Mouse (Mus musculus) forebrain, embryonic 12.5 days (tissue): Measurements from ENCODE around the gene Aifm2. TPM values are rescaled to one million over a fixed set of nuclear protein-coding genes. Genes with fewer than 3 reads are reported as not detected.

ENCODE experiments used
- ATAC-seq: fragments of 200-750 bp; cut with Nextera tagmentation; 2 replicates; pipeline ENCODE4 v1.8.0; 2017; ENCODE audit warnings: moderate TSS enrichment; ENCODE audit not compliant: low FRiP score
- H3K27ac ChIP-seq: fragments of 300-500 bp; sonication (generic); 2 replicates; pipeline ENCODE4 v1.5.1; 2016; ENCODE audit warnings: mild to moderate bottlenecking
- H3K27me3 ChIP-seq: fragments of 300-500 bp; sonication (generic); 2 replicates; pipeline ENCODE4 v1.6.1; 2016; ENCODE audit warnings: mild to moderate bottlenecking
- H3K36me3 ChIP-seq: fragments of 300-500 bp; sonication (generic); replicated peaks from 2 replicates; pipeline ENCODE4 v1.6.1; 2016; ENCODE audit warnings: mild to moderate bottlenecking
- H3K4me1 ChIP-seq: fragments of 300-500 bp; sonication (generic); 2 replicates; pipeline ENCODE4 v1.6.1; 2016
- H3K4me2 ChIP-seq: fragments of 300-500 bp; sonication (generic); 2 replicates; pipeline ENCODE4 v1.6.1; 2016; ENCODE audit warnings: mild to moderate bottlenecking, moderate library complexity
- H3K4me3 ChIP-seq: fragments of 300-500 bp; sonication (generic); replicated peaks from 2 replicates; pipeline ENCODE4 v1.5.1; 2016; ENCODE audit warnings: mild to moderate bottlenecking
- H3K9ac ChIP-seq: fragments of 300-500 bp; sonication (generic); 2 replicates; pipeline ENCODE4 v1.6.1; 2016; ENCODE audit warnings: mild to moderate bottlenecking
- H3K9me3 ChIP-seq: fragments of 300-500 bp; sonication (generic); 2 replicates; pipeline ENCODE4 v1.6.1; 2016
- WGBS: fragments of 180-500 bp; shearing (Covaris S2); methylation state at CpG from one replicate; pipeline ENCODE4 v1.1.7; 2016; 5-methylcytosine and 5-hydroxymethylcytosine counted together
- polyA plus RNA-seq: library from polyadenylated mRNA; unstranded; fragments of >200 nt; fragmentation: Nextera tagmentation; extraction: Ambion mirVana; gene quantifications from 2 replicates; pipeline ENCODE4 v1.2.1, GENCODE M21; 2016

The Aifm2 gene
- 5.8 and 6.1 TPM in 2 replicates for polyA plus RNA-seq

DNA sequence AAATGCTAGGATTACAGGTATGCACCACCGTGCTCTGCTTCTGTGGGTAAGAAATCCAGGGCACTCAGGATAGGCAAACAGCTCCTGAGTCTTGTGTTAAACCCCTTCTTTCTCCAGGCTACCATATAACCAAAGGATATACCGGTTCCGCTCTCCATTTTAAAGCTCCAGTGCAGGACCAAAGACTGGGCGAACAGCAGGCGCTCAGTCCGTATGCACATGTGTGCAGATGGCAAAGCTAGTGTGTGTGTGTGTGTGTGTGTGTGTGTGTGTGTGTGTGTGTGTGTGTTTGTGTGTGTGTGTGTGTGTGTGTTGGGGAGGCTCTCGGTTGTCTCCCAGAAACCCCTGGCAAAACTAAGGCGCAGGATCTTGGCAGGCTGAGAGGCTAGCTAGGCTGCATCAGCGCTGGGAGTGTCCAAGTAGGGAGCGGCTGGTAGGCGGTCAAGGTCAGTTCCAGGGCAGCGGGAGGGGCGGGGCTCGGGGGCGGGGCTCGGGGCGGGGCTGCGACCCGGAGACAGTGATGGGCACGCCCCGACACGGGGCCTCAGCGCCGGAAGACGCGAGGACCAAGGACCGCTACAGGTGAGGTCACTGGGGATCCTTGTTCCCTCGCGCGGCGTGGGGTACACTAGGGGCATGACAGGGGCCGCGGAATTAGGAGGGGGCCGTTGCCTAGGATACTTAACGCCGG, at the start of gene Aifm2:
Gene Aifm2, plus strand, starts transcription at position 493 of the 691 bp plus-strand sequence.
- Histone ChIP-seq H3K4me2 (peak within 1 kb of the TSS; percentile 85), H3K27me3 (peaks cover 35% of the 10 kb centered on the region), H3K36me3 (no peaks in the 10 kb centered on the region), H3K4me1 (peaks cover 9% of the 10 kb centered on the region), H3K27ac (no peak within 1 kb of the TSS), H3K4me3 (peak within 1 kb of the TSS; percentile 53), H3K9ac (peak within 1 kb of the TSS; percentile 61), H3K9me3 (no peaks in the 10 kb centered on the region)
- ATAC-seq = peak; percentile 82
- 15% methylated on average over 34 of the region's 36 CpGs for WGBS

GRCm38 (mm10) chr10:61665651-61666050, 49.4 kb upstream of the Aifm2 start:
- Histone ChIP-seq H3K9me3 (no peaks in the 10 kb centered on the region), H3K4me1 (no peaks in the 10 kb centered on the region), H3K9ac (no peak overlapping the region), H3K27ac (no peak overlapping the region), H3K27me3 (no peaks in the 10 kb centered on the region), H3K36me3 (peaks cover 84% of the 10 kb centered on the region), H3K4me2 (no peak overlapping the region), H3K4me3 (no peak overlapping the region)
- ATAC-seq = no peak
- whole genome bisulfite sequencing = 95% methylated on average over 3 of the region's 3 CpGs

DNA sequence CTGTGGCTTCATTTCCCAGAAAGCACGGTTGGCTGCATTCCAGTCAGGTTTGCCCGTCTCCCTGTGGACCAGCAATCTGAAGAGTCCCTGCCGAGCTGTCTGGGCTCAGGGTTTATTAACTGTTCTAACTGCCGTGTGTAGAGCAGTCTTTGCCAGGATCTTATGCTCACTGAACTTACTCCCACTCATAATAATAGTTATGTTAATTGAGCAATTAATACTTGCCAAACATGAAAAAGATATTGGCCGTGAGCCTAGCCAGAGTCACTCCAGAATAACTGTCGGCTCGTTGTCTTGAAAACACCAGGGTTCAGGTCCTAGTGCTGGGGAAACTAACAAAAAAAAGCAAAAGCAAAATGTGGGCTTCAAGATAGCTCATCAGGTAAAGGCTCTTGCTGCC, 45.8 kb upstream of the Aifm2 start:
- Histone ChIP-seq H3K9ac (no peak overlapping the region), H3K27ac (no peak overlapping the region), H3K4me1 (no peaks in the 10 kb centered on the region), H3K4me3 (no peak overlapping the region), H3K36me3 (peaks cover 90% of the 10 kb centered on the region), H3K4me2 (no peak overlapping the region), H3K27me3 (no peaks in the 10 kb centered on the region), H3K9me3 (no peaks in the 10 kb centered on the region)
- ATAC-seq = no peak
- WGBS = 74% methylated on average over 7 of the region's 7 CpGs

DNA sequence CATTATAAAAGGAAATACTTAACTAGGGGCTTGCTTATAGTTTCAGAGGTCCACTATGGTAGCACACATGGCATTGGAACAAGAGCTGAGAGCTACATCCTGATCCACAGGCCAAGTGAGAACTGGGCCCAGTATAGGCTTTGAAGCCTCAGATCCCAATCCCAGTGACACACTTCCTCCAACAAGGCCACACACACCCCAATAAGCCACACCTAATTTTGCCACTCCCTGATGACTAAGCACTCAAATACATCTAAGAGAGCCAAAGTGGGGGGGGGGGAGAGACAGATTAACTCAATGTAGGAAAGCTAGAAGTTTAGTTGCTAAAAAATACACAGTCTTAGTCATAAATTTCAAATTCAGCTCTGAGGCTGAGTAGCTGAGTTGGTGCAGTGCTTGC, 45.2 kb upstream of the Aifm2 start:
- H3K27me3 ChIP-seq = no peaks in the 10 kb centered on the region
- peaks cover 90% of the 10 kb centered on the region for H3K36me3 ChIP-seq
- H3K4me3 ChIP-seq = no peak overlapping the region
- no peak for ATAC-seq
- no peak overlapping the region for H3K4me2 ChIP-seq
- no peak overlapping the region for H3K27ac ChIP-seq
- no peak overlapping the region for H3K9ac ChIP-seq
- H3K4me1 ChIP-seq = no peaks in the 10 kb centered on the region
- H3K9me3 ChIP-seq = no peaks in the 10 kb centered on the region

DNA sequence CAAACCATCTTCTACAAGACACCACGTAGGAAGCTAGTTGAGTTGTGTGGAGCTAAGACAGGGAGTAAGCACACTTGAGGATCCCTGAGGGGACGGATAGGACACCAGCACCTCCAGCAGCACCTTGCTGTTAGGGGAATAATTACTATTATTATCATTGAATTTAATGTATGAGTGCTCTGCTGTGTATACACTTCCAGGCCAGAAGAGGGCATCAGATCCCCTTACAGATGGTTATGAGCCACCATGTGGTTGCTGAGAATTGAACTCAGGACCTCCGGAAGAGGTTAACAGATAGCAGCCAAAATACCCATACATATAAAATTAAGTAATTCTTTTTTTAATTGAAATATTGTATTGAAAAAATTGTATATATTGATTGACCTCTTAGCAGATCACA, 44.3 kb upstream of the Aifm2 start:
- Histone ChIP-seq H3K27ac (no peak overlapping the region), H3K4me3 (no peak overlapping the region), H3K4me2 (no peak overlapping the region), H3K9me3 (no peaks in the 10 kb centered on the region), H3K36me3 (peaks cover 89% of the 10 kb centered on the region), H3K4me1 (no peaks in the 10 kb centered on the region), H3K27me3 (no peaks in the 10 kb centered on the region), H3K9ac (no peak overlapping the region)
- 93% methylated on average over 3 of the region's 3 CpGs for WGBS
- no peak for ATAC-seq

DNA sequence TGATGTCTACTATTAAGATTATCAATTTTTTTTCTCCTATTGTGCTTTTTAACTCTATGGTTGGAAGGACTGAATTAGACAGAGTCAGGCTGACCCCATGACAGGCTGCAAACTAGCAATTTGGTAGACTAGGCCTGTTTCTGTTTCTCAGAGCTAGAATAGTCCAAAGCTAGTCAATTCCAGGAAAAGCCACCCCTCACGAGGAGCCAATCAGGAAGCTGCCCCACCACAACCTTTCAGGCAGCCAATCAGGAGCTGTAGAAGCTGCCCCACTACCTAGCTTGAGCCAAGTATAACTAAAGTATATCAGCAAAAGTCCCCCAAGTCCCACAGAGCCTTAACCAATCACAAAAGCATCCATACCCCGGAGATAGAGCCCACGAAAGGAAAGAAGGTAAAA, 39.1 kb upstream of the Aifm2 start:
- 83% methylated on average over 3 of the region's 3 CpGs for WGBS
- Histone ChIP-seq H3K36me3 (peaks cover 43% of the 10 kb centered on the region), H3K27ac (no peak overlapping the region), H3K4me2 (no peak overlapping the region), H3K9ac (no peak overlapping the region), H3K9me3 (no peaks in the 10 kb centered on the region), H3K27me3 (no peaks in the 10 kb centered on the region), H3K4me1 (peaks cover 7% of the 10 kb centered on the region), H3K4me3 (no peak overlapping the region)
- no peak for ATAC-seq

DNA sequence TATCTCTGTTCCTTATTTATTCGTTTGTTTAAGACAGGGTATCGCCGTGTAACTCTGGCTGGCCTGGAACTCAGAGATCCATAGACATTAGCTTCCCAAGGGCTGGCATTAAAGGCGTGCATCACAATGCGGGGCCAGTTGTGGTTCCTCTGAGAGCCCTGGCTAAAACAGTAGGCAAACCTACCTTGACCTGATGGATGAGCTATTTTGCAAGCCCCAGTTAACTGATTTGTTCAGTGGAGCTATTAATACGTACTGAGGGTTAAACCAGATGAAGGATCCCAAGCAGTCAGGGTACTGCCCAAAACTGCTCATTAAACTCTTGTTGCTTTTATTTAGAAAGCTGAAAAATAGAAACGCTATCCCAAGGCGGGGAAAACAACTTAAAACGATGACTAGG, 35.5 kb upstream of the Aifm2 start:
- ATAC-seq = no peak; the same call in 1 of the 2 replicates

DNA sequence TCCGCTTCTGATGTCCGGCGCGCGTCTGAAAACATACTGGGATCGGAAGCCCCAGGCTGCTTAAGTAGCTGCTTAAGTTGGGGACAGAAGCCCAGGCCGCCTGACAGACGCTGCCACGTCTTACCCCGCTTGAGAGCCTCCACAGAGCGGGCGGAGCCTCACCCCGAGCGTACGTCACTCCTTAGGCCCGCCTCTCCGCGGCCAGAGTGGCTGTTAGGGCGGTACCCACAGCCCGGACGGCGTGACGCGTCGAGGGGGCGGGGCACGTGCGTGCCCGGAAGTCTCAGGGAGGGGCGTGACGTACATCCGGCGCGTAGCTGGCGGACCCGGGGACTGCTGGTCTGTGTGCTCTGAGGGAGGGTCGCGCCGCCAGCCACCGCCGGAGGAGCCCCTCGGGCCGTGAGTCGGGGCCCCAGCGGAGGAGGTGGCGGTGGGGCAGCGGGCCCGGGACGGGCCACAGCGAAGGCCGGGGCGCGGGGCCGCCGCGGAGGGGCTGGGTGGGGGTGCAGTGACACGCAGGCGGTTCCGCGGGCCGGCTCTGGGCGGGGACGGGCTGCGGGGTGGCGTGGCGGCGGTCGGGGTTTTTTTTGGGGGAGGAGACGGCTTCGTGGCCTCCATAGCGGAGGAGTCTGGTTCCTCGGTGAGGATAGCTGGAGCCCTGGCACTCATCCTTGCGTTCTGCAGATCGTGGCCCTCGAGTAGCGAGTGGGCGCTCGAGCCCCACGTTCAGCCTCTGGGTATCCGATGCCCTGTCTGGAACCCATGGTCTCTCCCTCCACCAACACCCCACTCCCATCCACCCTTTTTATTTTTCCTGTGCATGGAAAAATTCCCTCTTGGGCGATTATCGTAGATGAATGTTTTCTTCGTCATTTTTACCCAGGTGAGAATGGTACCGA, 34.8 kb upstream of the Aifm2 start, which contains the start of gene Sar1a:
Gene Sar1a, plus strand, starts transcription at position 285 of the 899 bp plus-strand sequence.
- no peaks in the 10 kb centered on the region for H3K27me3 ChIP-seq
- H3K4me3 ChIP-seq = peak within 1 kb of the TSS; percentile 85
- peak within 1 kb of the TSS; percentile 73 for H3K4me2 ChIP-seq
- peak within 1 kb of the TSS; percentile 51 for H3K27ac ChIP-seq
- WGBS = under 1% methylated on average over 82 of the region's 84 CpGs
- peaks cover 15% of the 10 kb centered on the region for H3K4me1 ChIP-seq
- H3K9ac ChIP-seq = peak within 1 kb of the TSS; percentile 89
- no peaks in the 10 kb centered on the region for H3K9me3 ChIP-seq
- ATAC-seq = peak; percentile 100
- H3K36me3 ChIP-seq = peaks cover 13% of the 10 kb centered on the region; the same call in 1 of the 2 replicates

More for the DNA sequence above, 35.5 kb upstream of the Aifm2 start:
- peaks cover 15% of the 10 kb centered on the region for H3K4me1 ChIP-seq
- H3K9me3 ChIP-seq = no peaks in the 10 kb centered on the region
- peak overlapping the region; percentile 89 for H3K9ac ChIP-seq
- H3K4me2 ChIP-seq = peak overlapping the region; percentile 73
- peak overlapping the region; percentile 39; the same call in 1 of the 2 replicates for H3K27ac ChIP-seq
- peaks cover 13% of the 10 kb centered on the region for H3K36me3 ChIP-seq
- H3K27me3 ChIP-seq = no peaks in the 10 kb centered on the region
- WGBS = 39% methylated on average over 9 of the region's 9 CpGs
- H3K4me3 ChIP-seq = peak overlapping the region; percentile 85

- WGBS = 93% methylated on average over 8 of the region's 8 CpGs
- no peak for ATAC-seq
- H3K27me3 ChIP-seq = no peaks in the 10 kb centered on the region
- H3K9ac ChIP-seq = no peak overlapping the region
- no peak overlapping the region for H3K4me2 ChIP-seq
- no peak overlapping the region for H3K27ac ChIP-seq
- peaks cover 88% of the 10 kb centered on the region for H3K36me3 ChIP-seq
- no peak overlapping the region for H3K4me3 ChIP-seq
- H3K9me3 ChIP-seq = no peaks in the 10 kb centered on the region
- no peaks in the 10 kb centered on the region for H3K4me1 ChIP-seq
These were observed 25.7 kb upstream of the Aifm2 start for GRCm38 (mm10) chr10:61689405-61689804.

- WGBS = 79% methylated on average over 4 of the region's 4 CpGs
- Histone ChIP-seq H3K36me3 (peaks cover 51% of the 10 kb centered on the region), H3K4me2 (no peak overlapping the region), H3K9ac (no peak overlapping the region), H3K4me3 (no peak overlapping the region), H3K9me3 (no peaks in the 10 kb centered on the region), H3K27ac (no peak overlapping the region), H3K27me3 (no peaks in the 10 kb centered on the region), H3K4me1 (peaks cover 23% of the 10 kb centered on the region)
- no peak for ATAC-seq
These were observed 21.5 kb upstream of the Aifm2 start for GRCm38 (mm10) chr10:61693563-61693962.

- ATAC-seq = peak; percentile 98
- Histone ChIP-seq H3K9me3 (no peaks in the 10 kb centered on the region), H3K4me3 (peak within 1 kb of the TSS; percentile 92), H3K27ac (peak within 1 kb of the TSS; percentile 60; the same call in 1 of the 2 replicates), H3K36me3 (peaks cover 41% of the 10 kb centered on the region), H3K9ac (peak within 1 kb of the TSS; percentile 75), H3K4me1 (peaks cover 23% of the 10 kb centered on the region), H3K4me2 (peak within 1 kb of the TSS; percentile 99), H3K27me3 (no peaks in the 10 kb centered on the region)
- WGBS = 1% methylated on average over 42 of the region's 42 CpGs
These were observed 20.0 kb upstream of the Aifm2 start, which contains the start of gene Tysnd1 for GRCm38 (mm10) chr10:61694870-61695670. Tysnd1 (plus strand) TSS chr10:61695514.
